Mouse (Mus musculus) neural tube, embryonic 10.5 days (tissue): ENCODE data around the gene Zfp955b.
"Not testable (repeated sequence)": the region's sequence is repeated elsewhere in the genome, so short reads cannot be mapped to it uniquely, and the experiment has no call there.

Source experiments
- DNase-seq: peaks from one replicate; pipeline ENCODE4 v3.0.0-alpha.2; 2017; ENCODE audit warnings: low spot score; ENCODE audit errors: extremely low spot score

Zfp955b gene

GRCm38 (mm10) chr17:33289039-33289875, at the start of gene Zfp955b:
Zfp955b (plus strand) TSS chr17:33289544.
- DNase-seq = not testable (repeated sequence)

- not testable (repeated sequence) for DNase-seq
Measured at GRCm38 (mm10) chr17:33254530-33255318, 34.6 kb upstream of the Zfp955b start, which contains the start of gene Zfp955a. Zfp955a (minus strand) TSS chr17:33255145.

GRCm38 (mm10) chr17:33255319-33255657, 34.1 kb upstream of the Zfp955b start:
- not testable (repeated sequence) for DNase-seq

- DNase-seq = no peak
Measured at GRCm38 (mm10) chr17:33264376-33264775, 25.0 kb upstream of the Zfp955b start, which contains the start of gene Olfr63. Olfr63 (plus strand) TSS chr17:33264676.

- DNase-seq = no peak
Measured at GRCm38 (mm10) chr17:33268907-33269306, 20.4 kb upstream of the Zfp955b start.

GRCm38 (mm10) chr17:33289876-33290149, 469 bp downstream of the Zfp955b start:
- not testable (repeated sequence) for DNase-seq

- DNase-seq = no peak
Measured at GRCm38 (mm10) chr17:33352981-33353380, 63.6 kb downstream of the Zfp955b start.
